Comparison of ENCODE assay signal across 26 mouse cellular contexts in genomic region chr11:63565471-63566232, GRCm38 (mm10).
DNase-seq lines count a peak whose midpoint lies in the region; ATAC-seq and TF ChIP-seq lines count a peak whose summit lies in the region.
"Had no signal": no experiment of that assay in that cellular context is flagged by ENCODE, and none has a peak within 500 bp of the region (broad histone marks: within the 10 kb centered on the region; RNA-seq: fewer than 3 reads in every experiment).

No protein-coding gene starts in this region.

- H3K9ac ChIP-seq in lung, postnatal 0 days (replicated peaks; ENCODE audit: low read depth), result no peak overlapping the region
- H3K9ac ChIP-seq: forebrain, embryonic 13.5 days; hindbrain, embryonic 14.5 days; limb, embryonic 15.5 days; liver, embryonic 14.5 days; lung, embryonic 15.5 days; midbrain, embryonic 12.5 days had no signal

- H3K27me3 ChIP-seq in lung, postnatal 0 days (replicated peaks; ENCODE audit: insufficient read depth, low read length), result no peaks in the 10 kb centered on the region
- peaks cover 38% of the 10 kb centered on the region; the same call in 1 of the 2 replicates for H3K27me3 ChIP-seq in forebrain, embryonic 10.5 days (ENCODE audit: poor library complexity, severe bottlenecking)
- H3K27me3 ChIP-seq: forebrain, embryonic 13.5 days; limb, embryonic 15.5 days; lung, embryonic 15.5 days had no signal

- H3K4me2 ChIP-seq in lung, postnatal 0 days (replicated peaks; ENCODE audit: low read depth, low read length), result no peak overlapping the region
- H3K4me2 ChIP-seq: forebrain, embryonic 13.5 days; hindbrain, embryonic 14.5 days; limb, embryonic 15.5 days; lung, embryonic 15.5 days; midbrain, embryonic 12.5 days had no signal

- 45% methylated on average over 8 of the region's 8 CpGs for WGBS in lung, postnatal 0 days
- 81% methylated on average over 8 of the region's 8 CpGs for WGBS in forebrain, embryonic 10.5 days

- no peak overlapping the region for H3K4me3 ChIP-seq in lung, postnatal 0 days (ENCODE audit: low read depth, low read length)
- H3K4me3 ChIP-seq in forebrain, embryonic 10.5 days, result no peak overlapping the region
- H3K4me3 ChIP-seq: embryonic facial prominence, embryonic 10.5 days; forebrain, embryonic 13.5 days; limb, embryonic 15.5 days; lung, embryonic 15.5 days; midbrain, embryonic 12.5 days had no signal

- TF ChIP-seq EP300 in lung, postnatal 0 days (IDR thresholded peaks at IDR 0.05), result no peak

- H3K36me3 ChIP-seq in lung, postnatal 0 days (ENCODE audit: insufficient read depth, low read length), result no peaks in the 10 kb centered on the region
- H3K36me3 ChIP-seq in forebrain, embryonic 10.5 days (replicated peaks), result no peaks in the 10 kb centered on the region
- H3K36me3 ChIP-seq: embryonic facial prominence, embryonic 10.5 days; limb, embryonic 15.5 days; lung, embryonic 15.5 days; midbrain, embryonic 12.5 days had no signal

- peak; percentile 24 for DNase-seq in lung, postnatal 0 days (ENCODE audit: low spot score)
- no peak for DNase-seq in lung, postnatal 14 days
- DNase-seq in 3T3-L1 (ENCODE audit: low read depth, low spot score) (peak; percentile 9), NIH3T3 (ENCODE audit: low read depth) (peak; percentile 67)
- DNase-seq in gonadal fat pad, adult 2 months (ENCODE audit: low read depth), result peak; percentile 97
- no peak for DNase-seq in forebrain, embryonic 10.5 days (ENCODE audit: extremely low spot score, low spot score)
- DNase-seq in kidney, postnatal 36 days, result no peak
- no peak for DNase-seq in thymus, postnatal 4 days
- DNase-seq: adrenal gland, adult 8-10 months; cerebellum, adult 11 months; cerebellum, postnatal 10 days; gastrocnemius, postnatal 14 days; heart, postnatal 36 days; kidney, adult 8-10 months; kidney, postnatal 10 days; left cerebral cortex, postnatal 4 days; thymus, postnatal 14 days had no signal

- no peaks in the 10 kb centered on the region for H3K4me1 ChIP-seq in lung, postnatal 0 days (ENCODE audit: insufficient read depth, low read depth, low read length)
- peaks cover 19% of the 10 kb centered on the region for H3K4me1 ChIP-seq in forebrain, embryonic 10.5 days
- H3K4me1 ChIP-seq: lung, embryonic 15.5 days had no signal

- ATAC-seq in lung, postnatal 0 days, result peak; percentile 61; the same call in 1 of the 2 replicates
- ATAC-seq: CD4-positive, CD25-positive, alpha-beta regulatory T cell, adult 4 months; forebrain, embryonic 13.5 days; inflammation-experienced regulatory T-cells, adult 6 months had no signal

- no peak overlapping the region for H3K27ac ChIP-seq in lung, postnatal 0 days (ENCODE audit: low read length)
- H3K27ac ChIP-seq in forebrain, embryonic 10.5 days, result no peak overlapping the region
- H3K27ac ChIP-seq: embryonic facial prominence, embryonic 10.5 days; forebrain, embryonic 13.5 days; hindbrain, embryonic 14.5 days; limb, embryonic 15.5 days; liver, embryonic 14.5 days; lung, embryonic 15.5 days; midbrain, embryonic 12.5 days had no signal

- TF ChIP-seq CTCF in lung, postnatal 0 days (IDR thresholded peaks at IDR 0.05), result no peak

- no peaks in the 10 kb centered on the region for H3K9me3 ChIP-seq in lung, postnatal 0 days (ENCODE audit: low read length)
- H3K9me3 ChIP-seq in forebrain, embryonic 10.5 days, result no peaks in the 10 kb centered on the region
- H3K9me3 ChIP-seq: embryonic facial prominence, embryonic 10.5 days; forebrain, embryonic 13.5 days; limb, embryonic 15.5 days; lung, embryonic 15.5 days; midbrain, embryonic 12.5 days had no signal

Comparison
In these comparisons a context has a peak if more than half of its experiments do, and no peak if none do; other contexts are left out.
1. DNase-seq: peak in lung, postnatal 0 days (single experiment), 3T3-L1 (single experiment), NIH3T3 (single experiment) and gonadal fat pad, adult 2 months (single experiment); none in lung, postnatal 14 days (single experiment), forebrain, embryonic 10.5 days (single experiment), kidney, postnatal 36 days (0 of 2) and thymus, postnatal 4 days (single experiment).